18 mouse cellular contexts compared by ENCODE assay signal in the genomic region with DNA sequence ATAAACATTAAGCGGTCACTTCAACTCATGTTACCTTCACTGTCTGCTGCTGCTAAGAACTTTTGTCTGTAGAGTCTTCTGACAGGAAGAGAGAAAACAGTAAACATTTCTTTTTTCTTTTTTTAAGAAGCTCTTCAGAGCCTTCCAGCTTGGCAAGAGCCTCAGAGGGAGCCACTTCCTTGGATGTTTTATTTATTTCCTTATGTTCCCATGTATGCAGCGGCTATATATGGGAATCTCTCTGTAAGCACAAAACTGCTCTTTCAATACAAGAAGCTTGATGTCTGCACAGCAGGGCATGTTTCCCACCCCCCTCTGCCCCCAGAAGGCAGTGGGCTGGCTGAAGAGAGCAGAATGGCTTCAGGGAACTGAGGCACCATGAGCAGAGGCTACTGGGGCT. TPM values are rescaled to one million over a fixed set of nuclear protein-coding genes. Genes with fewer than 3 reads are reported as not detected.
A peak's percentile ranks its signal among the peaks of the same experiment; 100 is the strongest.
DNase-seq lines count a peak whose midpoint lies in the region; ATAC-seq lines count a peak whose summit lies in the region.
"Had no signal": no experiment of that assay in that cellular context is flagged by ENCODE, and none has a peak within 500 bp of the region (broad histone marks: within the 10 kb centered on the region; RNA-seq: fewer than 3 reads in every experiment).

No protein-coding gene starts in this region.

- 73% methylated on average over 2 of the region's 2 CpGs for WGBS in hindbrain, embryonic 10.5 days
- WGBS in hindbrain, embryonic 11.5 days, result 70% methylated on average over 2 of the region's 2 CpGs
- WGBS in lung, embryonic 15.5 days, result 41% methylated on average over 2 of the region's 2 CpGs
- WGBS in embryonic facial prominence, embryonic 10.5 days, result 76% methylated on average over 2 of the region's 2 CpGs

- no peaks in the 10 kb centered on the region for H3K9me3 ChIP-seq in hindbrain, embryonic 10.5 days
- H3K9me3 ChIP-seq in hindbrain, embryonic 11.5 days (ENCODE audit: control insufficient read depth, low read length), result no peaks in the 10 kb centered on the region
- H3K9me3 ChIP-seq in lung, embryonic 15.5 days, result no peaks in the 10 kb centered on the region
- H3K9me3 ChIP-seq in embryonic facial prominence, embryonic 10.5 days, result no peaks in the 10 kb centered on the region
- H3K9me3 ChIP-seq: embryonic facial prominence, embryonic 15.5 days; hindbrain, embryonic 12.5 days had no signal

- 0 out of 2 replicates have a peak overlapping the region, but pooled peaks have one; percentile 8 for H3K27ac ChIP-seq in hindbrain, embryonic 10.5 days
- H3K27ac ChIP-seq in hindbrain, embryonic 11.5 days (ENCODE audit: low read depth, low read length), result no peak overlapping the region
- H3K27ac ChIP-seq in lung, embryonic 15.5 days, result peak overlapping the region; percentile 72
- H3K27ac ChIP-seq in embryonic facial prominence, embryonic 10.5 days (replicated peaks), result peak overlapping the region; percentile 54; the same call in 1 of the 2 replicates
- H3K27ac ChIP-seq: embryonic facial prominence, embryonic 15.5 days; gastrocnemius, adult 2 months; hindbrain, embryonic 12.5 days had no signal

- H3K36me3 ChIP-seq in hindbrain, embryonic 10.5 days, result no peaks in the 10 kb centered on the region
- no peaks in the 10 kb centered on the region for H3K36me3 ChIP-seq in hindbrain, embryonic 11.5 days (ENCODE audit: control insufficient read depth, insufficient read depth, low read length)
- H3K36me3 ChIP-seq in lung, embryonic 15.5 days, result no peaks in the 10 kb centered on the region
- no peaks in the 10 kb centered on the region for H3K36me3 ChIP-seq in embryonic facial prominence, embryonic 10.5 days (replicated peaks)
- H3K36me3 ChIP-seq: embryonic facial prominence, embryonic 15.5 days; heart, embryonic 12.5 days; hindbrain, embryonic 12.5 days had no signal

- no peaks in the 10 kb centered on the region for H3K27me3 ChIP-seq in hindbrain, embryonic 10.5 days (ENCODE audit: insufficient read depth, poor library complexity, severe bottlenecking)
- no peaks in the 10 kb centered on the region for H3K27me3 ChIP-seq in hindbrain, embryonic 11.5 days (ENCODE audit: control insufficient read depth, insufficient read depth, low read length)
- no peaks in the 10 kb centered on the region for H3K27me3 ChIP-seq in lung, embryonic 15.5 days
- no peaks in the 10 kb centered on the region for H3K27me3 ChIP-seq in embryonic facial prominence, embryonic 10.5 days (replicated peaks; ENCODE audit: low read depth, poor library complexity, severe bottlenecking)
- H3K27me3 ChIP-seq: embryonic facial prominence, embryonic 15.5 days; hindbrain, embryonic 12.5 days had no signal

- no peak for DNase-seq in hindbrain, embryonic 10.5 days (ENCODE audit: low spot score)
- no peak for DNase-seq in hindbrain, embryonic 11.5 days (ENCODE audit: low spot score)
- DNase-seq in lung, postnatal 14 days, result no peak
- DNase-seq in brain, adult 2 months (ENCODE audit: low read depth, low spot score), result peak; percentile 27
- DNase-seq in embryonic facial prominence, embryonic 10.5 days (ENCODE audit: low spot score), result no peak
- DNase-seq: adrenal gland, postnatal 14 days; cerebellum, adult 2 months; gastrocnemius, adult 2 months; gastrocnemius, postnatal 25 days had no signal

- H3K4me3 ChIP-seq in hindbrain, embryonic 10.5 days, result no peak overlapping the region
- no peak overlapping the region for H3K4me3 ChIP-seq in hindbrain, embryonic 11.5 days (ENCODE audit: low read depth, low read length)
- no peak overlapping the region for H3K4me3 ChIP-seq in lung, embryonic 15.5 days
- no peak overlapping the region for H3K4me3 ChIP-seq in embryonic facial prominence, embryonic 10.5 days
- H3K4me3 ChIP-seq: embryonic facial prominence, embryonic 15.5 days; erythroblast, embryonic 14.5 days; gastrocnemius, adult 2 months; heart, embryonic 12.5 days; hindbrain, embryonic 12.5 days had no signal

- peaks cover 19% of the 10 kb centered on the region for H3K4me1 ChIP-seq in hindbrain, embryonic 10.5 days (replicated peaks)
- no peaks in the 10 kb centered on the region for H3K4me1 ChIP-seq in hindbrain, embryonic 11.5 days (replicated peaks; ENCODE audit: control insufficient read depth, insufficient read depth, low read length)
- peaks cover 10% of the 10 kb centered on the region for H3K4me1 ChIP-seq in lung, embryonic 15.5 days
- H3K4me1 ChIP-seq in embryonic facial prominence, embryonic 10.5 days, result peaks cover 31% of the 10 kb centered on the region

- no peak for ATAC-seq in hindbrain, embryonic 11.5 days (ENCODE audit: low FRiP score)
- ATAC-seq in lung, embryonic 15.5 days (ENCODE audit: borderline replicate concordance, extremely low read depth, low FRiP score, low TSS enrichment), result peak; percentile 76; the same call in 1 of the 2 replicates
- ATAC-seq: activated CD4-positive, CD25-positive, alpha-beta regulatory T cell, adult 4 months; hindbrain, embryonic 16.5 days; Patski had no signal

- no peak overlapping the region for H3K4me2 ChIP-seq in hindbrain, embryonic 11.5 days (replicated peaks; ENCODE audit: low read depth, low read length)
- H3K4me2 ChIP-seq in lung, embryonic 15.5 days, result peak overlapping the region; percentile 8; the same call in 1 of the 2 replicates
- H3K4me2 ChIP-seq: embryonic facial prominence, embryonic 15.5 days; heart, embryonic 12.5 days; hindbrain, embryonic 12.5 days had no signal

- no peak overlapping the region for H3K9ac ChIP-seq in hindbrain, embryonic 11.5 days (ENCODE audit: low read depth, low read length)
- no peak overlapping the region for H3K9ac ChIP-seq in lung, embryonic 15.5 days
- H3K9ac ChIP-seq: embryonic facial prominence, embryonic 15.5 days; heart, embryonic 12.5 days; hindbrain, embryonic 12.5 days had no signal

RNA-seq across cellular contexts. Expression of a gene that starts 30.0 kb away (rescaled TPM):
- polyA plus RNA-seq in hindbrain, embryonic 10.5 days (2016; fragmentation: Nextera tagmentation; extraction: Ambion mirVana), result 0.31 and 0.67 TPM in 2 replicates
- polyA plus RNA-seq in hindbrain, embryonic 11.5 days (2014; fragmentation: Nextera tagmentation; extraction: Ambion mirVana), result 1.2 and 1.3 TPM in 2 replicates
- 0.19 and 0.30 TPM in 2 replicates for polyA plus RNA-seq in lung, embryonic 15.5 days (2015; fragmentation: Nextera tagmentation; extraction: Ambion mirVana)
- polyA plus RNA-seq in embryonic facial prominence, embryonic 10.5 days (2016; fragmentation: Nextera tagmentation; extraction: Ambion mirVana), result 0.79 and 0.82 TPM in 2 replicates
- polyA plus RNA-seq: activated CD4-positive, CD25-positive, alpha-beta regulatory T cell, adult 4 months; erythroblast, embryonic 14.5 days; heart, embryonic 16.5 days; Patski had no signal
